Mouse (Mus musculus) thymus, postnatal 0 days (tissue): Measurements from ENCODE around the gene Clec16a. TPM values are rescaled to one million over a fixed set of nuclear protein-coding genes. Genes with fewer than 3 reads are reported as not detected.
A peak's percentile ranks its signal among the peaks of the same experiment; 100 is the strongest.

Source experiments
- DNase-seq: peaks from one replicate; pipeline ENCODE4 v3.0.0-alpha.2; 2015; ENCODE audit warnings: low spot score
- polyA plus RNA-seq: library from polyadenylated mRNA; unstranded; fragments of >200 nt; fragmentation: Nextera tagmentation; extraction: Ambion mirVana; gene quantifications from 2 replicates; pipeline ENCODE4 v1.2.1, GENCODE M21; 2015

The Clec16a gene
- polyA plus RNA-seq, 1 experiment from 2014 or later = 50.7 TPM

DNA sequence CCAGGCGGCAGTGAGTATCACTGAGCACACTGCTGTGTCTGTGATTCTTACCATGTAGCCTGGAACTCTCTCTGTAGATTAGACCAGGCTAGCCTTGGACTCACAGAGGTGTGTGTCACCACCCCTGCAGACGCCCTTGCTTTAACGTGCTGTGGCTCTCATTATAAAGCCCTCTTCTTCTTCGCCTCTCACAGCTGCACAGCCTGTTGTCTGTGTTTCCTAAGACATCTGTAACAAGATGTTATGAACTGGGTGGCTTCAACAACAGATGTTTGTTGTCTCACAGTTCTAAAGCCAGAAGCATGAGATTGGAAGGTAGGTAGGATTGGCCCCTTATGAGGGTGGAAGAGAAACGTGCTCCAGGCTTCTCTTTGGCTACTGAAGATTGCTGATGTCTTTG, 170.1 kb downstream of the Clec16a start:
- DNase-seq = peak; percentile 74

DNA sequence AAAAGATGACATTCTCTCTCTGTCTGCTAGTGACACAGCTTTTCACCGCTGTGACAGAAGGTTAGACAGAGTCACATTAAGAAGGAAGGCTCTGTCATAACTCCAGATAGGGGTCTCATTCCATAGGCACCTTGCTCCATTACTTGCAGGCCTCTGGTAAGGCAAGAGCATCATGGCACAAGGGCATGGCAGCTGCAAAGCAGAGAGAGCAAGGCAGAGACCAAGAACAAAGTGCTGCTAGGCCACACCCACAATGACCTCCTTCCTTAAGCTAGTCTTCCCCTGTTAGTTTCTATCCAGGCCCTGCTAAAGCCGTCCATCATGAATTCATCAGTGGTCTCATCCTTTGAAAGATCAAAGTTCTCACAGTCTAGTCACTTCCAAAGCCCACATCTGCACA, 170.5 kb downstream of the Clec16a start:
- DNase-seq = peak; percentile 52

DNA sequence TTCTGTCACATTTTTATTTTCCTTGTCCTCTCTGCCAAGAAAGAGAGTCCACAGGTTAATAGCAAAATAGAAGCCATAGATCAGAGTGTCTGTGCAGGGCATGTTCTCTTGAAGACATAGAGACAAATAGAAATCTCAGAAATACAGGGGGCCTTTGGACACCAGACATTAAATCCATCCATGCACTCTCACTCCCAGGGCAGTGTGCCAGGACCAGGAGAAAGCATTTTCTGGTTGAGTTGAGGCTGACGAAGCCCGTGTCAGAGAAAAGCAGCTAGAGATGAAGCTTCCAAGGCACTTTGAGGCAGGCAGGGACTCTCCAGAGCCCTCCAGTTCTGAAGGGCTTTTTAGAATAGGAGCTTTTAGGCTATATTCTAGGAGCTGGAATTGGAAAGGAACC, 171.6 kb downstream of the Clec16a start:
- no peak for DNase-seq

DNA sequence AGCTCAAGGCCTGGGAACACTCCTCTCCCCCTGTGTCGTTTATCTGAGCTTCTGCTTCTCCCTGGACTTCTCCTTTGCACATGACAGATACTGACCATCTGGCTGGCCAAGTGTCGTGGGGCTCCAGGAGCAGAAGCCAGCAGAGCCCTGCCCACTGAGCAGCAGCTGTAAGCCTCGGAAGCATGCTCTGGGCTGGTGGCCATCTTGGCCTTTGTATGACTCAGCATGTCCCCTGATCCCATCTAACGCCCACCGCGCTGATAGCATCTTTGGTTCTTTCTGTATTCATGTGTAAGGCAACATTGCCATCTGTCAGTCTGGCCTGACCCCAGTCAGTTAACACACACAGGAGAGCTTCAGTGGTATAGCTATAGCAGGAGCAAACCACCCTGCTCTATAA, 174.8 kb downstream of the Clec16a start:
- no peak for DNase-seq

DNA sequence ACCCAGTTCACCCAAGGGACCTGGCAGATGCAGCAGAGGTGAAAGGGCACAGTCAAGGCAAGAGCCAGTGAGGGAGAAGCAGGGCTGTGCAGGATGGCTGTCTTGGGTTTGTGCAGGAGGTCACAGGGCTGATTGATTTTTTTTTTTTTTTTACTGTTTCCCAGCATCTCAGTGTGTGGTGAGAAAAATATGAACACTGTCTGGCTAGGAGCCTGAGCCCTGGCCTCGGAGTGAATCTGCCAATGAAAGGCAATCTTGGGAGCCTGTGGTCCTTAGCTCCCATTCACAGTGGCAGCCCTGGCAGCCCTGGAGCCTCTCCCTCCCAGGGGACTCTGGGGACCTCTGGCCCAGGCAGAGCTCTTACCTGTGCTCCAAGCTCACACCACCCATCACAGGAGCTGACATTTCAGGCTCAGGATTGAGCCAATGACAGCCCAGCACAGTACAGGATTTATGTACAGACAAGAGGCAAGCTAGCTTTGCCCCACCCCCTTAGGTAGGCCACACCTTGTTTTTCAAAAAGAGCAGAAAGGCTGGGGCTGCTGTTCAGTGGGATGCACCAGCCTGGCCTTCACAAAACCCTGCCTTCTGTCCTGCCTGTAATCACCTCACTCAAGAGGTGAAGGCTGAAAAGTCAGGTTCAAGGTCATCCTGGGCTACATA, 177.9 kb downstream of the Clec16a start:
- no peak for DNase-seq

DNA sequence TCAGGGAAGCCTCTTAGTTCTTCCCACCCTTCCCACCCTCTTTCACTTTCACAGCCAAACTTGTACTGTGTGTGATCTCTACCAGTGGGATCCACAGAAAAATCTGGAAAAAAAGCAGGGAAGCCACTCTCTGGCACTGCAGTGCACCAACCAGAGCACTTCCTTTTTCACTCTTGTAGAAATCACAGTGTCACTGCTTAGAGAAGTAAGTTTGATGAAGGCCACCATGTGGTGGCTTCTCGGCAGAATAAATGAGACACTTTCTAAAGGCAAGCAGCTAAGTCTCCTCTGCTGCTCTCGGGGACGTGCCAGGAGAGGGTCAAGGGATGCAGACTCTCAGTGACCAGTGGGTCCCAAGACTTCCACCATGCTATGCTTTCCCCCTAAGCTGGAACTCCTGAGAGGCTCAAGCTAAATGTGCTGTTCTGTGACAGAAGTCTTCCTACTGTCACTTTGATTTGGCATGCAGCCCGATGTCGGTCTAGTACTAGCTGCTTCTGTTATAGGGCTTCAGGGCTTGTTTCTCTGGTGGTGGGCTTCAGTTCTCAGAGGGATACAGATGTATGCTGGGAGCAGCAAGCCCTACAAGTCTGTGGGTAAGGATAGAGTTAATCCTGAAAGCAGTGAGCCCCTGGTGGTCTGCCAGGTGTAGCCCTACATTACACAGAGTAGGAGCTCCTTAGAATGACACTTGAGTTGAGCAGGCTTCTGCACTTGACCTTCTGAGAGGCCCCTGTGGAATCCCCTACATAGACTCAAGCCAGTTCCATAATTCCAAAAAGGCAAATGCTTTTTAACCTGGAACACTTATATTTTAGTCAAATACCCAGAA, 178.9 kb downstream of the Clec16a start:
- no peak for DNase-seq

DNA sequence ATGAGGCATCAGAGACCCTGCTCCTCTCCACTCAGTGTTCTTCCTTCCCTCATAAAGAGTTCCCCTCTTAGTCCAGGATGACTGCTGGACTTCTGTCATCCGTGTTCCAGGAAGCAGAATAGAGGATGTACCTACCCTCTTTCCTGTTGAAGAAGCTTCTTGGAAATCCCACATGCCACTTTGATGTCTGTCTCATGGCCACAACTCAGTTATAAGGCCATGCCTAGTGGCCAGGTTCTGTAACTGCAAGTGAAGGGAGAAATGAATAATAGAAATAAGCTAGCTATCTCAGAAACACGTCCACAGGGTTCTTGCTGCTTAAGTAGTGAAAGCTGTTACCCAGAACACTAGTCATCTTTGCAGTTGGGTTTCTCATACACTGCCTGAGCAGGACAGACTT, 180.0 kb downstream of the Clec16a start:
- peak; percentile 59 for DNase-seq

DNA sequence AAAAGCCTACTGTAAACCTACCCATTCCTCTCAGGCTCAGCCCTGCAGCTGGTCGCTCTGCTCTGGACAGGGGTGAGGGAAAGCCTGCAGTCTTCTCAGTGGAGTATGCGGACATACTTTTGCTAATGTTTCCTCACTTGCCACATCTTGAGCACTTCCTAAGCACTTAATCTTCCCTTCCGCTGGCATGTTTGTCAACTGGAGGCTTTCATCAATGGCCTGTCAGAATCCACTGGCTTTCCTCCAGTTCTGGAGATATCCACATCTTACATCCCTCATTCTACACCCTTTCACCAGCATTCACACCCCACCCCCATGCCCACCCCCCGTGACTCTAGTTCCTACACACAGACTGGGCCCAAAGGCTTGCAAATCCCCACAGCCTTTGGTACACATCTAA, 182.5 kb downstream of the Clec16a start:
- no peak for DNase-seq

DNA sequence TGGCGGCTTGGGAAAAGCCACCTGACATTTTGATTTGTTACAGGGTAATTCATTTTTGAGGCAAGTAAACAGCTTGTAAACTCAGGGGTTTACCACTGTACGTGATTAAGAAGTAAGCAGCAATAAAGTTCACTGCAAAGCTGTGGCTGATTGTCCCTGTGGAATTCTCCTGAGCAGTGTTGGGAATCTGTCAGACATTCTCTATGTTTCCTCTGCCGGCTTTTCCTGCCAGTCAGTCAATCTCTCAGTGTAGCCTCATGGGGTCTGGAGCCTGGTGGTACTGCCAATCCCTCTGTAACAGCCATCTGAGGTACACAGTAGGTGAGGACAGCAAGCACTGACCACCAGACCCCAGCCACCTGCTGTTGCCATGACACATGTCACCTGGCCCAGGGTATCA, 183.7 kb downstream of the Clec16a start:
- DNase-seq = no peak

DNA sequence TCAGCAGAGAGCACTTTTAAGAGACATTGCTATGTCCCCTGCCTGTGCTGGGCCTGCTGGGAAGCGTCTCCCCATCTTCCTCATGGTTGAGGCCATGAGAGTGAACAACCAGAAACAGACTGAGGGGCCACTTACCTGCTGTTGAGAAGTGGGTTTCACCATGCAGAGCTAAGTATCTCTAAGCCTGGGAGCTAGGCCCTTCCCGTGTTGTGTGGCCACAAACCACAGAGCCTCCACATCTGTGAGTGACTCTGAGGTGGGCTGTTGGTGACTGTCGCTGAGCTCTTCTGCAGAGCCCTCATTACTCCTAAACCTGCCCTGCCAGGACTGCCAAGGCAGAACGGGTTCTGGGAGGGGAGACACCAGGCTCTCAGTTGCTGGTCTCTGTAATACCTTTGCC, 185.8 kb downstream of the Clec16a start:
- peak; percentile 73 for DNase-seq

DNA sequence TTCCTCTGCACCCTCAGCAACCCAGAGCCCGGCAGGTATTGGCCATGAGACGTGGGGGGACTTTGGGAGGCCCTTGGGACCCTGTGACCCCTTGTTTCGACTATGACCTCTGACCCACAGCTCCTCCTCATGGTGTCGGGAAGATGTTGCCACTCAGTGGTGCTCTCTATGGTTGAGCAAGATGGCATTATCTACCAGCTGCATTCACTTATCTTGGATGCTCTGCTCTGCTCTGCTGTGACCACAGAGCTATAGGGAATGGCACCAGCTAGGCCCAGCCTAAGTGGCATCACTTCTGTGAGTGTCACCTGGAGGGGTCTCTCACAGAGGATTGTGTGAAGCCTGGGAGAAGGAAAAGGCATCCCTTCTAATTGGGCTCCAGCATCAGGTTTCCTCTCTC, 186.6 kb downstream of the Clec16a start:
- no peak for DNase-seq

DNA sequence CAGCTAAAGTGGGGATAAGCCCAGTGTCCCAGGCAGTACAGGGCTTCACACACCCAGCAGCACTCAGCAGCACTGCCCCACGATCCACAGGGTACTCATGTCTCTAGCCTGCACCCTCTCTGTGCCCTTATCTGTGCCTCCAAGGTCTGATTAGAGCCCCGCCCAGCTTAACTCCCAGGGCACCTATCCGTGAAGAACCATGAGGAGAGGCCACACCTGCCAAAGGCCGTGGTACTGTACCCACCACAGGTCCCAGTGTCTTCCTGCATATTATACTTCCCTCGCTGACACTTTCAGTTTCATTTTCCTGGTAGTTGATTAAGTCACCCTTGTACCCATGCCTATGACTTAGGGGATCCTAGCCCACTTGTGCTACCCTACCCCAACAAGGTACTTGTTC, 187.3 kb downstream of the Clec16a start:
- peak; percentile 73 for DNase-seq

DNA sequence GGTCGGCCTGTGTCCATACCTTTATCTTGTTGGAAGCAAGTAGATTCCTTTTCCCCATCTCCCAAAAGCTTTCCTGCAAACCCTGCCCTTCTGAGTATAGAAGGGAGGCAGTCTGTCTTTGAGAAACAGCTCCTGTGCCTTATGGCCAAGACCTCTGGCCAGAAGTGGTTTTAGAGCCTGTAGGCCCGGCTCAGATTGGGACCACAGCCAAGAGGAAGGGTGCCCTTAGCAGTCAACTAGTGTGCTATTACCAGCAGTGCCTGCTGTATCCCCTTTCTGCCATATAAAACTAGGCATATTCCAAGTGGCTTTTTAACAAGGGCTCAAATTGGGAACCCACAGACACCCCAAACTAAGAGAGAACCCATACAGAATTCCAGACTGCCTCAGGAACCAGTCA, 190.6 kb downstream of the Clec16a start:
- no peak for DNase-seq

DNA sequence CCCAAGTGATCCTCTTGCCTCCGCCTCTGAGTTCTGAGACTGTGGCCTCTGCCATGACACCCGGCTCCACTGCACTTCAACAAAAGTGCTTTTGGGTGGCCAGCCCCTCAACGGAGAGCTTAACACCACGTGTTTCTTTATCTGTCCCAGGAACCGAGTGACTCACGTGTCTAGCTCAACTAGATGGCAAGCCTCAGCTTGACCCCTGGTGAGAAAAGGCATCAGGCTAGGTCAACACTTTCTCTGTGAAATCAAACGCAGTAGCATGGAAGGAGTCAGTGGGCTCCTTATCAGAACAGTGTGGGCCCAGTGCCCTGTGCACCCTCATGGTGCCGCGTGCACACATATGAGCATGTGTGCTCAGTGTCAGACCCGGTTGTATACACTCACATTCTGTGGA, 191.2 kb downstream of the Clec16a start:
- no peak for DNase-seq

DNA sequence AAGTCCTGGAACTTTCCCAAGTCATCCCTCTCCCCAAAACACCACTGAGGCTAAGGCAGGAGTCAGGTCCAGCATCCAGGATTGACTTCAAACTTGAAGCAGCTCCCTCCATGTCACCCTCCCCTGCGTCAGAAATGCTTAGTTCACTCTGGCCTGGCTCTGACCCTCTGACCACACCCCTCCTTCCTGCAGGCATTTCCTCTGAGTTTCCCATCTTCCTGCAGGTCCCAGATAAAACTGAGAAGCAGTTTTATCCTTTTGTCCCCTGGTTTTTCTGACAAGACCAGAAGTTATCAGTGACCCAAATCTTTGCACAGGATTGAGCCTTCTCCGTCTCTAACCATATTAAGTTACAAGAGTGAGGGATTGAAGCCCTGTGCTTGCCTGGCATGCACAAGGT, 192.4 kb downstream of the Clec16a start:
- DNase-seq = no peak

DNA sequence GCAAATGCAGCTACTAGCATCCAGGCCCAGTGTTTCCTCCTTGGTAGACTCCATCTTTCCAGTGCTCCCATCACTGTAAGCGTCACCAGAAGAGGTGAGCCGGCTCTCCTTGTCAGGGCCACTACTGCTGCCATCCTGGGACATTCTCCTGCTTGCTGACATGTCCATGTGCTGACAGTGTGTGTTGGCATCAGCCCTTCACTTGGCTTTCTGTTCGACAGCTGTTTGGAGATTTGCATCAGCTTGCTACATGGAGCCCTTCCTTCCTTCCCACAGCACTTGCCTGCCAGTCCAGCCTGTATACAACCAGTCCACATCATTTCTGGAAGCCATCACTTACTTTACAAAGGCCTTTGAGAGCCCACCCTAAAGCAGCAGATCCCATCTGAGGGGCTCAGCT, 193.7 kb downstream of the Clec16a start:
- no peak for DNase-seq

DNA sequence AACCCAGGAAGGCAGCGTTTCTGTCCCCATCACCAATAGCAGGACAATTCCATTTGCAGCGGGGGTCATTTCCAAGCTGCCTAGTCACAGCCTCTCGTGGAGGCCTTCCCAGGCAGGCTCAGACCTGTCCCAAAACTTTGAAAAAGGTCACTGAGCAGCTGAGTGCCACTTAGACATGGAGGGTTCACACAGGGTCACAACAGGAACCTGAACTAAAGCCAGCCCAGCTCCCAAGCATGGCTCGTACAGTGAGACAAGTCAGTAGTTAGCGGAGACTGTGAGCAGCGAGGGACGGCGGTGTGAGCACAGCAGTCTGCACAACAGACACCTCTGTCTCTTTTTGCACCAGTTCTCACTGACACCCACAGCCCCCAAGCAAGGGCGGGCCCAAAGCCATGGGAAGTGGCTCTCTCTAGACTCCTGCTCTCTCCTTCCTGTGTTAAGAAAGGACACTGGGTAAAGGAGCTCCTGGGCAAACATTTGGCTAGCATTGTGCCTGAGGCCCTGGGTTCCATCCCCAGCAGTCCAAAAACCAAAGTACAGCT, 194.8 kb downstream of the Clec16a start:
- DNase-seq = peak; percentile 51

DNA sequence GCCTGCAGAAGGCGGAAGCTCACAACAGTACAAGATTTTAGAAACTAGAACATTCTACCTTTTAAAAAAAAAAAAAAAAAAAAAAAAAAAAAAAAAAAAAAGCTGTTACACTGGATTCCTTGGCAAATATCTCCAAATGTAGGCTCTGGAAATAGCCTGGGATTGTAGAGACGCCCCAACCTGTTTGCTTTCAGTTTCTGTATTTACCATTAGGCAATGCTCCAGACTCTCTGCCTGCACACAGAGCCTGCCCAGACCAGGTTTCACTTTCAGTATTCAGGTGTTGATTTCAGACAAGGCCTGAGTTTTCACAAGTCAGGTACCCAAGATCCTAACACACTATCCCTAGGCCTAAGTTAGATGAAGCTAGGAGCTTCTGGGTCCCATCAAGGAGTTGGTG, 195.9 kb downstream of the Clec16a start:
- DNase-seq = peak; percentile 57

DNA sequence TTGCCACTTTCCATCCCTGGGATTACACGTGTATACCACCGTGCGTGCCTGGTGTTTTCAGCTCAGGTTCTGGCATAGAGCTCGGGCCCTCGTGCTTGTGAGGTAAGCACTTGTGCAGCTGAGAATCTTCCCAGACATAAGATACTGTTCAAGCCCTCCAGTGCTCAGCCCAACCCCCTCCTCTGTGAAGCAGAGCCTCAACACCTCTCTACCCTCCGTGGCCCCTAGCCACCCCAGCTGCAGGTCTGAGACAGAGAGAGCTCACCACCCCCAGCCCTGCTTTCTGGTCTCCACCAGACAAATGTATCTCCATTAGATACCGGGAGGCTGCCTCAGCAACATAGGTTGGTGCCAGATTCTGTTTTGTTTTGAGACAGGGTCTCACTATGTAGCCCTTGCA, 204.1 kb downstream of the Clec16a start:
- DNase-seq = peak; percentile 79

DNA sequence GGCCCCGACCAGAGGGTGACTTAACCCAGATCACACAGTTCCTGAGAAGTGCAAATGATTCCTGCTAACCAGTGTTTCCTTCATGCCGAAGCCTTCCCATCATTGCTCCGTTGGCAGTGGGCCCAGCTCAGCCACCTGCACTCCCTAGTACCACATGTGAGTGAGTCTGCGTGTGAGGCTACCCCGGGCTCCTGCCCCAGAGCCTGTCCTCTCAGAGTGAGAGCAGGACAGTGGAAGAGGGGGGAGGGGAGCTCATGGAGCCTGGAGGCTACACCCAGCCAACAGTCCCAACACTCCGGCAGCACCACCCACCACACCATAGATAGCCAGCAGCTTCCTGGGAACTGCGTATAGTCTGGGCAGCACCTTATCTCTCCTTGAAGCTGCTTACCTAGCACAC, 204.7 kb downstream of the Clec16a start:
- DNase-seq = no peak

DNA sequence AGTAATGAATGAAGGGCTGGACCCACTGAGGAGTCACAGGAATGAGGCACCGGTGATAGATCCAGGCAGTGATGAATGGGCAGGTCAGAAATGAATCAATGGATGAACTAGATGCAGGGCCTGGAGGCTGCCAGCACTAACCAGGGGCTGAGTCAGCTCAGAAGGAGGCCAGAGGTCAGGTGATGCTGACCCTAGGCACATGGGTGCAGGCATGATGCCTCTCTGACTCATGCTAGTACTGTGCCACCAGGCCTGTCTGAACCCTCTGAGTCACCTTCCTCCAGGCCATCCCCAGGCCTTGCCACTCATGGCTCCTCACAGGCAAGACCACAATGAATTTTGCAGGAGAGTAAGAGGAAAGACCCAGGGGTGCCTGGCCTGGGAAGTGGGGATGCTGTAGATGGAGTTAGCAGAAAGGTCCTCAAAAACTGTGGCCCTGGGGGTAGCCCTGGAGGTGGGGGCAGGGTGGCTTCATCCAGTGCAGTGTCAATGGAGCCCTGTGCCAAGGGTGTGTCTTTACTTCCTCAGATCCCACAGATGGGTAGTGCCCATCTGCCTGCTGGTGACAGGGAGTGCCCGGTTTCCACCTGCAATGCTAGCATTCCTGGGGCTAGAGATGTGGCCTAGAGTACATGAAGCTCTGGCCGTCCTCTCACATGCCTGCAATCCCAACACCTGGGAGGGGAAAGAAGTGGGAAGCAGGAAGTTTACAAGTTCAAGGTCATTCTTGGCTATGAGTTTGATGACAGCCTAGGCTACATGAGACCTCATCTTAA, 209.6 kb downstream of the Clec16a start:
- no peak for DNase-seq

DNA sequence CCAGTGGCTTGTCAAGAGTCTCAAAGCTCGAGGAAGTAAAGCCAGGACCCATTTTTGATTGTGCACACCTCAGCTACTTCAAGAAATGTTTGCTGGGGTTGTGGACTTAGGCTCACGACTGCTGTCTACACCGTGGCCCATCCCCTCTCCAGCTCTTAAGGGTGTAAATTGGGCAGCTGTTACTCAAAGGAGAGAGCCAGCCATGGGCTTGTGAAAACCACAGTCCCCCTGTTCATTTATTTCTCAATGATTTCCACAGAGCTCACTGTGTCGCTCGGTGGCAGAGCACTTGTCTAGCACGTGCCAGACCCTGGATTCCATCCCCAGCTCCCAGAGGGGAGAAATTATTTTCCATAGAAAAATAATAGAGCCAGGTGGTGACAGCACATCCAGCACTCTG, 211.0 kb downstream of the Clec16a start:
- DNase-seq = no peak
